Mouse (Mus musculus): ENCODE results near the gene Scamp1. TPM values are rescaled to one million over a fixed set of nuclear protein-coding genes. Genes with fewer than 3 reads are reported as not detected.
A peak's percentile ranks its signal among the peaks of the same experiment; 100 is the strongest.

Gene Scamp1
- polyA plus RNA-seq, 1 experiment from 2014 or later, result 37.9 TPM

DNA sequence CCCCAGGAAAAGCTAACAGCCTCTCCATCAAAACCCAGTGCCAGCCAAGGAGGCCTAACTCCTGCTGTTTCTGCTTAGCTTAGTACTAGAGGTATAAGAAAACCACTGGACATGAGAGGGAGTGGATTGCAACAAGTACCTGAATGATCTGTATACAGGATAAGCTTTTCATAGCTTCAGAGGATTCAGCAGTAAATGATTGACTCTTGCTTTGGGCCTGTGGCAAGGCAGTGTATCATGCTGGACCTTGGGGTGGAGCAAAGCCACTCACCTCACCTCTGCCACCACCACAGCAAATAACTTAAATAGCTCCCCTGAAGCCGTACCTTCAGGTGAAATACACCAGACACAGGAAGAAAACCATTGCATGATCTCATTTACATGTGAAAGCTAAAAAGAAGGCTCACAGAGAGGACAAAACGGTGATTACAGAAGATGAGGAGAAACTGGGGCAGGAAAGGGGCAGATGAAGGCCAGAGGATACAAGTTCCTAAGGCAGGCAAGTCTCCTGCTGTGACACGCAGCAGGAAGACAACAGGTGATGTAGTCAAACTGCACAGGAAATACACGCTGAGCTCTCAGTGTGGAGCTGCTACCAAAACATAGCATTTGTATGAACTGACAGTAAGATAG is 43.6 kb downstream of the Scamp1 start:
- ATAC-seq (ENCODE audit: low FRiP score, low TSS enrichment), result peak; percentile 37; the same call in 1 of the 2 replicates
- Histone ChIP-seq H3K4me1 (ENCODE audit: insufficient read depth, low read length) (peaks cover 24% of the 10 kb centered on the region), H3K27me3 (ENCODE audit: insufficient read depth, low read length) (no peaks in the 10 kb centered on the region), H3K9ac (replicated peaks; ENCODE audit: low read length) (no peak overlapping the region), H3K27ac (ENCODE audit: low read length) (no peak overlapping the region), H3K36me3 (ENCODE audit: insufficient read depth, low read length) (no peaks in the 10 kb centered on the region), H3K4me2 (replicated peaks; ENCODE audit: low read depth, low read length) (no peak overlapping the region), H3K9me3 (ENCODE audit: low read length) (no peaks in the 10 kb centered on the region), H3K4me3 (ENCODE audit: low read length) (no peak overlapping the region)
- WGBS, result 62% methylated on average over 4 of the region's 4 CpGs

DNA sequence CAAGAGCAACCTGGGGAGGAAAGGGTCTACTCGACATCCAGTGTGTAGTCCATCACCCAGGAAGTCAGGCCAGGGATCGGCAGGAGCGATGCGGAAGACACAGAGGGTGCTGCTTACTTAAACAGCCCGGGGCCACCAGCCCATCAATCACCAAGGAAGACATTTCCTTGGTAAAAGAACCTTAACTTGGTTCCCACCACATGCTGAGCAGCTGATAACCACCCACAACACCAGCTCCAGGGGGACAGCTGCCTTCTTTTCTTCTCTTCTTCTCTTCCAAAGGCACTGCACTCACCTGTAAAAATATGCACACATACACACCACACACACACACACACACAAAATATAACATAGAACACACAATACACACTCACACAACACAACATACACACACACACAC is 44.8 kb downstream of the Scamp1 start:
- H3K4me1 ChIP-seq (ENCODE audit: insufficient read depth, low read length), result peaks cover 24% of the 10 kb centered on the region
- no peak overlapping the region for H3K9ac ChIP-seq (replicated peaks; ENCODE audit: low read length)
- H3K4me3 ChIP-seq (ENCODE audit: low read length), result no peak overlapping the region
- H3K9me3 ChIP-seq (ENCODE audit: low read length), result no peaks in the 10 kb centered on the region
- H3K4me2 ChIP-seq (replicated peaks; ENCODE audit: low read depth, low read length), result no peak overlapping the region
- WGBS, result 30% methylated on average over 5 of the region's 5 CpGs
- H3K36me3 ChIP-seq (ENCODE audit: insufficient read depth, low read length), result no peaks in the 10 kb centered on the region
- no peak overlapping the region for H3K27ac ChIP-seq (ENCODE audit: low read length)
- no peaks in the 10 kb centered on the region for H3K27me3 ChIP-seq (ENCODE audit: insufficient read depth, low read length)
- 0 out of 2 replicates have a peak, but pooled peaks have one; percentile 28 for ATAC-seq (ENCODE audit: low FRiP score, low TSS enrichment)

GRCm38 (mm10) chr13:94240111-94240510 is 45.5 kb downstream of the Scamp1 start:
- WGBS, result 66% methylated on average over 6 of the region's 6 CpGs
- peaks cover 24% of the 10 kb centered on the region for H3K4me1 ChIP-seq (ENCODE audit: insufficient read depth, low read length)
- no peak for ATAC-seq (ENCODE audit: low FRiP score, low TSS enrichment)
- no peaks in the 10 kb centered on the region for H3K27me3 ChIP-seq (ENCODE audit: insufficient read depth, low read length)
- H3K27ac ChIP-seq (ENCODE audit: low read length), result no peak overlapping the region
- H3K36me3 ChIP-seq (ENCODE audit: insufficient read depth, low read length), result no peaks in the 10 kb centered on the region
- H3K9me3 ChIP-seq (ENCODE audit: low read length), result no peaks in the 10 kb centered on the region
- no peak overlapping the region for H3K4me3 ChIP-seq (ENCODE audit: low read length)
- no peak overlapping the region for H3K9ac ChIP-seq (replicated peaks; ENCODE audit: low read length)
- H3K4me2 ChIP-seq (replicated peaks; ENCODE audit: low read depth, low read length), result no peak overlapping the region

- H3K36me3 ChIP-seq (ENCODE audit: insufficient read depth, low read length), result no peaks in the 10 kb centered on the region
- 64% methylated on average over 4 of the region's 4 CpGs for WGBS
- H3K4me2 ChIP-seq (replicated peaks; ENCODE audit: low read depth, low read length), result no peak overlapping the region
- H3K27me3 ChIP-seq (ENCODE audit: insufficient read depth, low read length), result no peaks in the 10 kb centered on the region
- no peak overlapping the region for H3K9ac ChIP-seq (replicated peaks; ENCODE audit: low read length)
- H3K9me3 ChIP-seq (ENCODE audit: low read length), result no peaks in the 10 kb centered on the region
- H3K4me3 ChIP-seq (ENCODE audit: low read length), result no peak overlapping the region
- no peak for ATAC-seq (ENCODE audit: low FRiP score, low TSS enrichment)
- H3K4me1 ChIP-seq (ENCODE audit: insufficient read depth, low read length), result peaks cover 24% of the 10 kb centered on the region
- H3K27ac ChIP-seq (ENCODE audit: low read length), result no peak overlapping the region
Measured at GRCm38 (mm10) chr13:94239488-94239887, 46.2 kb downstream of the Scamp1 start.

GRCm38 (mm10) chr13:94231871-94232270 is 53.8 kb downstream of the Scamp1 start:
- no peak for ATAC-seq (ENCODE audit: low FRiP score, low TSS enrichment)
- 81% methylated on average over 14 of the region's 14 CpGs for WGBS

GRCm38 (mm10) chr13:94224717-94225705 is 60.6 kb downstream of the Scamp1 start:
- no peaks in the 10 kb centered on the region for H3K9me3 ChIP-seq (ENCODE audit: low read length)
- no peak overlapping the region for H3K4me2 ChIP-seq (replicated peaks; ENCODE audit: low read depth, low read length)
- no peaks in the 10 kb centered on the region for H3K4me1 ChIP-seq (ENCODE audit: insufficient read depth, low read length)
- H3K27me3 ChIP-seq (ENCODE audit: insufficient read depth, low read length), result no peaks in the 10 kb centered on the region
- peaks cover 9% of the 10 kb centered on the region; the same call in 1 of the 2 replicates for H3K36me3 ChIP-seq (ENCODE audit: insufficient read depth, low read length)
- no peak overlapping the region for H3K27ac ChIP-seq (ENCODE audit: low read length)
- WGBS, result 93% methylated on average over 38 of the region's 38 CpGs
- no peak overlapping the region for H3K4me3 ChIP-seq (ENCODE audit: low read length)
- no peak overlapping the region for H3K9ac ChIP-seq (replicated peaks; ENCODE audit: low read length)
- no peak for ATAC-seq (ENCODE audit: low FRiP score, low TSS enrichment)

More at GRCm38 (mm10) chr13:94231871-94232270, 53.8 kb downstream of the Scamp1 start:
- Histone ChIP-seq H3K4me2 (replicated peaks; ENCODE audit: low read depth, low read length) (no peak overlapping the region), H3K27ac (ENCODE audit: low read length) (no peak overlapping the region), H3K4me1 (ENCODE audit: insufficient read depth, low read length) (no peaks in the 10 kb centered on the region), H3K36me3 (ENCODE audit: insufficient read depth, low read length) (0 out of 2 replicates have a peak, but pooled peaks cover 2% of the 10 kb centered on the region), H3K9ac (replicated peaks; ENCODE audit: low read length) (no peak overlapping the region), H3K9me3 (ENCODE audit: low read length) (no peaks in the 10 kb centered on the region), H3K27me3 (ENCODE audit: insufficient read depth, low read length) (no peaks in the 10 kb centered on the region), H3K4me3 (ENCODE audit: low read length) (no peak overlapping the region)

- H3K27me3 ChIP-seq (ENCODE audit: insufficient read depth, low read length), result no peaks in the 10 kb centered on the region
- no peaks in the 10 kb centered on the region for H3K9me3 ChIP-seq (ENCODE audit: low read length)
- no peak for ATAC-seq (ENCODE audit: low FRiP score, low TSS enrichment)
- H3K36me3 ChIP-seq (ENCODE audit: insufficient read depth, low read length), result peaks cover 9% of the 10 kb centered on the region; the same call in 1 of the 2 replicates
- H3K4me1 ChIP-seq (ENCODE audit: insufficient read depth, low read length), result no peaks in the 10 kb centered on the region
- no peak overlapping the region for H3K4me3 ChIP-seq (ENCODE audit: low read length)
- H3K4me2 ChIP-seq (replicated peaks; ENCODE audit: low read depth, low read length), result no peak overlapping the region
- H3K27ac ChIP-seq (ENCODE audit: low read length), result no peak overlapping the region
- WGBS, result 67% methylated on average over 14 of the region's 14 CpGs
- H3K9ac ChIP-seq (replicated peaks; ENCODE audit: low read length), result no peak overlapping the region
Measured at GRCm38 (mm10) chr13:94223609-94224008, 62.0 kb downstream of the Scamp1 start.

DNA sequence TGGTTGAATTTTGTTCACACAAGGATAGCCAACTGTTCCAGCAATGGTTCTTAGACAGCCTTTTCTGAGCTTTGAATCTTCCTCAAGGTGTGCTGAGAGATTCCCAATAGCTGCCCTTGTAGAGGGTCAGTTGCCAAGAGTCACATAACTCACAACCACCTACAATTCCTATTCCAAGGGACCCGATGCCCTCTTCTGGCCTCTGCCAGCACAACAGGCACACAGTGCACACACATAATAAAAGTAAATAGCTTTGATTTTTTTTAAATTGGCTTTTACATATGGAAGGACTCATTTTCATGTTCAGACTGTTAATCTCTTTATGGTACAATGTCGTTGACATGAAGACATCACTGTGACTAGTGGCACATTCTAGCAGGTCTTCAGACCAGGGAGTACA is 72.9 kb downstream of the Scamp1 start:
- Histone ChIP-seq H3K9me3 (ENCODE audit: low read length) (peaks cover 3% of the 10 kb centered on the region), H3K9ac (replicated peaks; ENCODE audit: low read length) (no peak overlapping the region), H3K27me3 (ENCODE audit: insufficient read depth, low read length) (no peaks in the 10 kb centered on the region), H3K4me2 (replicated peaks; ENCODE audit: low read depth, low read length) (no peak overlapping the region), H3K36me3 (ENCODE audit: insufficient read depth, low read length) (peaks cover 19% of the 10 kb centered on the region), H3K4me1 (ENCODE audit: insufficient read depth, low read length) (no peaks in the 10 kb centered on the region), H3K4me3 (ENCODE audit: low read length) (no peak overlapping the region), H3K27ac (ENCODE audit: low read length) (no peak overlapping the region)
- ATAC-seq (ENCODE audit: low FRiP score, low TSS enrichment), result no peak
- WGBS, result 84% methylated on average over 2 of the region's 2 CpGs

DNA sequence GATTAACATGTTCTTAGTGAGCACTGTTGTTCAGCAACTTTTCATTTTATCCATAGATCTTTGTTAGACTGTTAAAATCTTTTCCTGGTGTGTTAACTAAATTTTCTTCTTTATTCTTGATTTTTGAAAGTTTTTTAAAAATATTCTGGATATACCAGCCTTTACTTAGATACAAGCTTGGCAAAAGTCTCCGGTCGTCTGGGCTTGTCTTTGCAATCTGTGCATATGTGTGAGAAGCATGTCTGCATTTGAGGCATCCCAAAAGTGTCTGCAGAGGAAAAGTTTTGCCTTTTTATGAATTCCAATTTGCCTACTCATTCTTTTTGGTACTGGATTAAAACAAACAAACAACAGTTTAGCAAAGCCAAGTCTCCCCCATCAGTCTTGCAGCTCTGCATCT is 73.5 kb downstream of the Scamp1 start:
- Histone ChIP-seq H3K4me3 (ENCODE audit: low read length) (no peak overlapping the region), H3K4me1 (ENCODE audit: insufficient read depth, low read length) (no peaks in the 10 kb centered on the region), H3K9ac (replicated peaks; ENCODE audit: low read length) (no peak overlapping the region), H3K9me3 (ENCODE audit: low read length) (peaks cover 3% of the 10 kb centered on the region), H3K4me2 (replicated peaks; ENCODE audit: low read depth, low read length) (no peak overlapping the region), H3K36me3 (ENCODE audit: insufficient read depth, low read length) (peaks cover 19% of the 10 kb centered on the region), H3K27ac (ENCODE audit: low read length) (no peak overlapping the region), H3K27me3 (ENCODE audit: insufficient read depth, low read length) (no peaks in the 10 kb centered on the region)
- no peak for ATAC-seq (ENCODE audit: low FRiP score, low TSS enrichment)
- WGBS, result 96% methylated on average over 2 of the region's 2 CpGs
